In genomic region chr15:80076338-80077136, GRCm38 (mm10) we compare ENCODE assay signal across 8 mouse cellular contexts. TPM values are rescaled to one million over a fixed set of nuclear protein-coding genes. Genes with fewer than 3 reads are reported as not detected.
A peak's percentile ranks its signal among the peaks of the same experiment; 100 is the strongest.
DNase-seq lines count a peak whose midpoint lies in the region; ATAC-seq and TF ChIP-seq lines count a peak whose summit lies in the region.

No protein-coding gene starts in this region.

- no peak overlapping the region for H3K4me3 ChIP-seq in CH12.LX (replicated peaks in 1 of 3; ENCODE audit: low read depth in 2 of 3, low read length in 2 of 3, poor library complexity in 1 of 3)
- no peak overlapping the region for H3K4me3 ChIP-seq in embryonic fibroblast, embryonic 13.5 days (ENCODE audit: insufficient read depth, low read length)
- no peak overlapping the region for H3K4me3 ChIP-seq in heart, embryonic 12.5 days
- H3K4me3 ChIP-seq in kidney, embryonic 16.5 days (ENCODE audit: low read length) = no peak overlapping the region
- no peak overlapping the region for H3K4me3 ChIP-seq in lung, embryonic 15.5 days

- 1% methylated on average over 2 of the region's 2 CpGs for WGBS in heart, embryonic 12.5 days
- WGBS in kidney, embryonic 16.5 days = 15% methylated on average over 2 of the region's 2 CpGs
- WGBS in lung, embryonic 15.5 days = 6% methylated on average over 2 of the region's 2 CpGs

- H3K36me3 ChIP-seq in CH12.LX (replicated peaks in 1 of 2; ENCODE audit: control insufficient read depth in 1 of 2, insufficient read depth in 1 of 2, low read length in 1 of 2) = peaks cover 47 to 50% of the 10 kb centered on the region in 2 experiments
- H3K36me3 ChIP-seq in heart, embryonic 12.5 days = peaks cover 52% of the 10 kb centered on the region
- H3K36me3 ChIP-seq in kidney, embryonic 16.5 days (ENCODE audit: insufficient read depth, low read length) = peaks cover 52% of the 10 kb centered on the region
- H3K36me3 ChIP-seq in lung, embryonic 15.5 days = peaks cover 50% of the 10 kb centered on the region

- peaks cover 23 to 66% of the 10 kb centered on the region in 2 experiments for H3K4me1 ChIP-seq in CH12.LX (ENCODE audit: control insufficient read depth in 1 of 2, insufficient read depth in 2 of 2)
- H3K4me1 ChIP-seq in embryonic fibroblast, embryonic 13.5 days (ENCODE audit: control insufficient read depth, insufficient read depth, low read length) = no peaks in the 10 kb centered on the region
- peaks cover 54% of the 10 kb centered on the region for H3K4me1 ChIP-seq in heart, embryonic 12.5 days (replicated peaks)
- peaks cover 30% of the 10 kb centered on the region for H3K4me1 ChIP-seq in kidney, embryonic 16.5 days (ENCODE audit: insufficient read depth, low read length)
- H3K4me1 ChIP-seq in lung, embryonic 15.5 days = peaks cover 33% of the 10 kb centered on the region

- peak; percentile 41 for TF ChIP-seq RAD21 in CH12.LX (IDR thresholded peaks at IDR 0.05; ENCODE audit: low read depth, low read length)

- TF ChIP-seq CTCF in CH12.LX (conservative IDR thresholded peaks at IDR 0.05 in 1 of 2, IDR thresholded peaks at IDR 0.05 in 1 of 2; ENCODE audit: low read depth in 2 of 2, low read length in 2 of 2) = peak; percentile 56 to 63
- TF ChIP-seq CTCF in embryonic fibroblast, embryonic 13.5 days (IDR thresholded peaks at IDR 0.05; ENCODE audit: borderline replicate concordance, insufficient read depth, low read length) = peak; percentile 60; the same call in 1 of the 2 replicates

- dilution Hi-C loops in CH12.LX (cut with MboI; ENCODE audit: extremely low pct_ligation_motif_present, extremely low pct_unique_long_range_greater_than_20kb, low sequenced_read_pairs) = no loop called here

- H3K4me2 ChIP-seq in CH12.LX (ENCODE audit: insufficient read depth, low read depth, poor library complexity, severe bottlenecking) = no peak overlapping the region
- H3K4me2 ChIP-seq in heart, embryonic 12.5 days = no peak overlapping the region
- no peak overlapping the region for H3K4me2 ChIP-seq in kidney, embryonic 16.5 days (replicated peaks; ENCODE audit: low read depth, low read length)
- no peak overlapping the region for H3K4me2 ChIP-seq in lung, embryonic 15.5 days

- TF ChIP-seq POLR2A in CH12.LX (IDR thresholded peaks at IDR 0.05; ENCODE audit: low read depth, low read length) = peak; percentile 78
- peak; percentile 69 for TF ChIP-seq POLR2A in embryonic fibroblast, embryonic 13.5 days (IDR thresholded peaks at IDR 0.05; ENCODE audit: low read depth, low read length)

- no peak for TF ChIP-seq EP300 in CH12.LX (IDR thresholded peaks at IDR 0.05; ENCODE audit: low read length)

- ATAC-seq in heart, embryonic 12.5 days (ENCODE audit: insufficient number of reproducible peaks, low FRiP score) = 0 out of 2 replicates have a peak, but pooled peaks have one; percentile 43
- ATAC-seq in kidney, embryonic 16.5 days (ENCODE audit: low FRiP score, low TSS enrichment) = peak; percentile 40; the same call in 1 of the 2 replicates
- ATAC-seq in lung, embryonic 15.5 days (ENCODE audit: borderline replicate concordance, extremely low read depth, low FRiP score, low TSS enrichment) = peak; percentile 36; the same call in 1 of the 2 replicates
- peak; percentile 37; the same call in 1 of the 2 replicates for ATAC-seq in neutrophil, adult 5-6 weeks (ENCODE audit: extremely low read depth, insufficient number of reproducible peaks, low FRiP score, poor library complexity, severe bottlenecking)

- no peaks in the 10 kb centered on the region for H3K9me3 ChIP-seq in CH12.LX (replicated peaks; ENCODE audit: low read length)
- H3K9me3 ChIP-seq in heart, embryonic 12.5 days (replicated peaks) = no peaks in the 10 kb centered on the region
- no peaks in the 10 kb centered on the region for H3K9me3 ChIP-seq in kidney, embryonic 16.5 days (ENCODE audit: low read length)
- no peaks in the 10 kb centered on the region for H3K9me3 ChIP-seq in lung, embryonic 15.5 days

- peaks cover 19% of the 10 kb centered on the region for H3K79me2 ChIP-seq in CH12.LX (replicated peaks; ENCODE audit: control insufficient read depth, extremely low read depth, insufficient read depth, poor library complexity, severe bottlenecking)

- H3K9ac ChIP-seq in CH12.LX (ENCODE audit: insufficient read depth, low read depth) = no peak overlapping the region
- no peak overlapping the region for H3K9ac ChIP-seq in heart, embryonic 12.5 days
- H3K9ac ChIP-seq in kidney, embryonic 16.5 days (replicated peaks; ENCODE audit: low read length) = 0 out of 2 replicates have a peak overlapping the region, but pooled peaks have one; percentile 16
- H3K9ac ChIP-seq in lung, embryonic 15.5 days = no peak overlapping the region

- H3K27me3 ChIP-seq in CH12.LX (replicated peaks) = no peaks in the 10 kb centered on the region
- no peaks in the 10 kb centered on the region for H3K27me3 ChIP-seq in heart, embryonic 12.5 days (replicated peaks)
- H3K27me3 ChIP-seq in kidney, embryonic 16.5 days (ENCODE audit: insufficient read depth, low read length) = no peaks in the 10 kb centered on the region
- no peaks in the 10 kb centered on the region for H3K27me3 ChIP-seq in lung, embryonic 15.5 days

- DNase-seq in CH12.LX (ENCODE audit: extremely low read depth) = peak; percentile 90
- DNase-seq in adrenal gland, postnatal 10 days = peak; percentile 82
- DNase-seq in yolk sac, embryonic 10.5 days (ENCODE audit: low spot score) = peak; percentile 85

- H3K27ac ChIP-seq in CH12.LX (ENCODE audit: insufficient read depth, low read depth) = peak overlapping the region; percentile 29; the same call in 1 of the 2 replicates
- peak overlapping the region; percentile 8; the same call in 1 of the 2 replicates for H3K27ac ChIP-seq in embryonic fibroblast, embryonic 13.5 days (ENCODE audit: insufficient read depth, low read length)
- peak overlapping the region; percentile 5; the same call in 1 of the 2 replicates for H3K27ac ChIP-seq in heart, embryonic 12.5 days (ENCODE audit: poor library complexity, severe bottlenecking)
- peak overlapping the region; percentile 61 for H3K27ac ChIP-seq in kidney, embryonic 16.5 days (ENCODE audit: low read length)
- peak overlapping the region; percentile 30; the same call in 1 of the 2 replicates for H3K27ac ChIP-seq in lung, embryonic 15.5 days

- in situ Hi-C loops in CH12.LX (cut with MboI; ENCODE audit: low pct_ligation_motif_present, low pct_unique_long_range_greater_than_20kb, low sequenced_read_pairs) = loop anchor here (5.0 kb wide), 1 partner anchor 124 kb away; no protein-coding TSS in a partner anchor

TF ChIP-seq in CH12.LX, 34 proteins besides CTCF, POLR2A, EP300 and RAD21 (continues in another document):
- TF ChIP-seq PAX5 (IDR thresholded peaks at IDR 0.05; ENCODE audit: low read length) = no peak
- TF ChIP-seq ETS1 (conservative IDR thresholded peaks at IDR 0.05; ENCODE audit: low read depth, low read length) = 0 out of 2 replicates have a peak, but pooled peaks have one; percentile 18
- peak; percentile 51; the same call in 1 of the 2 replicates for TF ChIP-seq MEF2A (IDR thresholded peaks at IDR 0.05; ENCODE audit: borderline replicate concordance, low read depth, low read length)
- peak; percentile 78; the same call in 1 of the 2 replicates for TF ChIP-seq RCOR1 (conservative IDR thresholded peaks at IDR 0.05; ENCODE audit: low read depth, low read length)
- TF ChIP-seq UBTF (IDR thresholded peaks at IDR 0.05; ENCODE audit: low read depth, low read length) = peak; percentile 40; the same call in 1 of the 2 replicates
- peak; percentile 87 for TF ChIP-seq SIN3A (IDR thresholded peaks at IDR 0.05; ENCODE audit: low read length)
- peak; percentile 55 for TF ChIP-seq NELFE (IDR thresholded peaks at IDR 0.05; ENCODE audit: low read depth, low read length)
- peak; percentile 34; the same call in 1 of the 2 replicates for TF ChIP-seq IRF4 (IDR thresholded peaks at IDR 0.05; ENCODE audit: low read depth, low read length)
- TF ChIP-seq ELF1 (IDR thresholded peaks at IDR 0.05; ENCODE audit: low read depth, low read length) = peak; percentile 37; the same call in 1 of the 2 replicates
- TF ChIP-seq E2F4 (IDR thresholded peaks at IDR 0.05; ENCODE audit: insufficient replicate concordance, low read depth, low read length) = 0 out of 2 replicates have a peak, but pooled peaks have one; percentile 51

RNA-seq across cellular contexts. Expression of gene Syngr1, which starts 14.6 kb away (rescaled TPM):
- total RNA-seq in CH12.LX (2012; rRNA removed) = 10.7 and 14.8 TPM in 2 replicates
- total RNA-seq in CH12.LX (2014; rRNA removed) = 6.0 and 9.7 TPM in 2 replicates
- 7.0 and 11.3 TPM in 2 replicates for polyA plus RNA-seq in CH12.LX (2012; ENCODE audit: insufficient read length, low read depth)
- 10 to 100 TPM; 30.2 to 35.0 TPM for total RNA-seq in adrenal gland, postnatal 10 days (2021)
- polyA plus RNA-seq in embryonic fibroblast, embryonic 13.5 days (2011; ENCODE audit: insufficient read length, low read depth, missing spikeins) = 0.95 and 1.1 TPM in 2 replicates
- 17.2 and 19.0 TPM in 2 replicates for polyA plus RNA-seq in heart, embryonic 12.5 days (2016; fragmentation: Nextera tagmentation; extraction: Ambion mirVana)
- 14.3 and 16.0 TPM in 2 replicates for polyA plus RNA-seq in kidney, embryonic 16.5 days (2015; fragmentation: Nextera tagmentation; extraction: Ambion mirVana)
- 18.8 and 20.6 TPM in 2 replicates for polyA plus RNA-seq in lung, embryonic 15.5 days (2015; fragmentation: Nextera tagmentation; extraction: Ambion mirVana)
- 0.74 TPM in 1 of 2 replicates, not detected in the other for total RNA-seq in neutrophil, adult 5-6 weeks (2017)

RNA-seq across cellular contexts. Expression of gene Rpl3, which starts 15.1 kb away (rescaled TPM):
- 3,351 and 3,819 TPM in 2 replicates for total RNA-seq in CH12.LX (2012; rRNA removed)
- 2,106 and 2,198 TPM in 2 replicates for total RNA-seq in CH12.LX (2014; rRNA removed)
- 2,552 and 2,592 TPM in 2 replicates for polyA plus RNA-seq in CH12.LX (2012; ENCODE audit: insufficient read length, low read depth)
- total RNA-seq in adrenal gland, postnatal 10 days (2021) = 100 to 1,000 TPM; 672 to 709 TPM
- polyA plus RNA-seq in embryonic fibroblast, embryonic 13.5 days (2011; ENCODE audit: insufficient read length, low read depth, missing spikeins) = 1,636 and 1,653 TPM in 2 replicates
- polyA plus RNA-seq in heart, embryonic 12.5 days (2016; fragmentation: Nextera tagmentation; extraction: Ambion mirVana) = 601 and 631 TPM in 2 replicates
- 981 and 1,131 TPM in 2 replicates for polyA plus RNA-seq in kidney, embryonic 16.5 days (2015; fragmentation: Nextera tagmentation; extraction: Ambion mirVana)
- polyA plus RNA-seq in lung, embryonic 15.5 days (2015; fragmentation: Nextera tagmentation; extraction: Ambion mirVana) = 1,053 and 1,095 TPM in 2 replicates
- total RNA-seq in neutrophil, adult 5-6 weeks (2017) = 994 and 1,093 TPM in 2 replicates

RNA-seq across cellular contexts. Expression of gene Tab1, which starts 56.4 kb away (rescaled TPM):
- total RNA-seq in CH12.LX (2012; rRNA removed) (15.1 and 17.7 TPM in 2 replicates), CH12.LX (2014; rRNA removed) (10.4 and 12.0 TPM in 2 replicates)
- 11.4 and 11.6 TPM in 2 replicates for polyA plus RNA-seq in CH12.LX (2012; ENCODE audit: insufficient read length, low read depth)
- total RNA-seq in adrenal gland, postnatal 10 days (2021) = 10 to 100 TPM; 16.3 to 28.9 TPM
- polyA plus RNA-seq in embryonic fibroblast, embryonic 13.5 days (2011; ENCODE audit: insufficient read length, low read depth, missing spikeins) = 11.0 and 12.2 TPM in 2 replicates
- 30.5 TPM in 2 replicates for polyA plus RNA-seq in heart, embryonic 12.5 days (2016; fragmentation: Nextera tagmentation; extraction: Ambion mirVana)
- 44.1 and 44.7 TPM in 2 replicates for polyA plus RNA-seq in kidney, embryonic 16.5 days (2015; fragmentation: Nextera tagmentation; extraction: Ambion mirVana)
- polyA plus RNA-seq in lung, embryonic 15.5 days (2015; fragmentation: Nextera tagmentation; extraction: Ambion mirVana) = 33.0 and 34.6 TPM in 2 replicates
- total RNA-seq in neutrophil, adult 5-6 weeks (2017) = 15.0 and 19.8 TPM in 2 replicates

Comparison
In these comparisons a context has a peak if more than half of its experiments do, and no peak if none do; other contexts are left out.
1. H3K27ac ChIP-seq: peak in every context shown above with its lines; median percentile 61 in kidney, embryonic 16.5 days; 30 in lung, embryonic 15.5 days; 29 in CH12.LX; 8 in embryonic fibroblast, embryonic 13.5 days; 5 in heart, embryonic 12.5 days.